Mouse (Mus musculus): ENCODE results near the gene Wfdc13.

- no peak for TF ChIP-seq POLR2A (IDR thresholded peaks at IDR 0.05; ENCODE audit: insufficient read length, low read depth)
- no peak for TF ChIP-seq MAX (IDR thresholded peaks at IDR 0.05; ENCODE audit: low read depth)
- no peak for TF ChIP-seq MYOD1 (IDR thresholded peaks at IDR 0.05; ENCODE audit: control insufficient read depth in 1 of 3, insufficient read length in 2 of 3, low read depth in 2 of 3)
- TF ChIP-seq CEBPB (IDR thresholded peaks at IDR 0.05; ENCODE audit: insufficient read depth, poor library complexity, severe bottlenecking): no peak
- TF ChIP-seq USF1 (IDR thresholded peaks at IDR 0.05; ENCODE audit: low read depth): no peak
- no peak for TF ChIP-seq MYOG (IDR thresholded peaks at IDR 0.05; ENCODE audit: control insufficient read depth in 1 of 3, insufficient read depth in 1 of 3, insufficient read length in 2 of 3, low read depth in 2 of 3)
- TF ChIP-seq TCF12 (IDR thresholded peaks at IDR 0.05; ENCODE audit: insufficient read depth, poor library complexity, severe bottlenecking): no peak
- TF ChIP-seq E2F4 (IDR thresholded peaks at IDR 0.05; ENCODE audit: insufficient read depth): no peak
These were observed 21.1 kb downstream of the Wfdc13 start for GRCm38 (mm10) chr2:164705991-164706390.
